Mouse (Mus musculus): ENCODE results near the gene Pde9a. TPM values are rescaled to one million over a fixed set of nuclear protein-coding genes. Genes with fewer than 3 reads are reported as not detected.
A peak's percentile ranks its signal among the peaks of the same experiment; 100 is the strongest.

Pde9a gene
- polyA plus RNA-seq, 1 experiment from 2014 or later: 23.5 TPM

GRCm38 (mm10) chr17:31433978-31434797, 48.2 kb downstream of the Pde9a start:
- Histone ChIP-seq H3K9ac (ENCODE audit: low read length) (no peak overlapping the region), H3K4me3 (ENCODE audit: low read depth, low read length) (no peak overlapping the region), H3K27ac (ENCODE audit: low read depth, low read length) (no peak overlapping the region), H3K27me3 (ENCODE audit: control insufficient read depth, insufficient read depth, low read length) (no peaks in the 10 kb centered on the region; the same call in 1 of the 2 replicates), H3K4me1 (ENCODE audit: control insufficient read depth, insufficient read depth, low read length) (peaks cover 24% of the 10 kb centered on the region), H3K36me3 (ENCODE audit: control insufficient read depth, insufficient read depth, low read length) (peaks cover 3% of the 10 kb centered on the region), H3K4me2 (0 out of 2 replicates have a peak overlapping the region, but pooled peaks have one; percentile 2), H3K9me3 (ENCODE audit: control insufficient read depth, low read length) (peaks cover 5% of the 10 kb centered on the region; the same call in 1 of the 2 replicates)
- 9% methylated on average over 16 of the region's 16 CpGs for WGBS
- no peak for ATAC-seq (ENCODE audit: low FRiP score)
- DNase-seq (ENCODE audit: low spot score, missing footprints): peak; percentile 91

- no peak overlapping the region for H3K4me2 ChIP-seq
- ATAC-seq (ENCODE audit: low FRiP score) (no peak), DNase-seq (ENCODE audit: low spot score, missing footprints) (peak; percentile 86)
- no peaks in the 10 kb centered on the region; the same call in 1 of the 2 replicates for H3K27me3 ChIP-seq (ENCODE audit: control insufficient read depth, insufficient read depth, low read length)
- WGBS: 3% methylated on average over 8 of the region's 8 CpGs
- H3K9ac ChIP-seq (ENCODE audit: low read length): no peak overlapping the region
- no peaks in the 10 kb centered on the region for H3K9me3 ChIP-seq (ENCODE audit: control insufficient read depth, low read length)
- H3K27ac ChIP-seq (ENCODE audit: low read depth, low read length): no peak overlapping the region
- no peaks in the 10 kb centered on the region; the same call in 1 of the 2 replicates for H3K36me3 ChIP-seq (ENCODE audit: control insufficient read depth, insufficient read depth, low read length)
- no peak overlapping the region for H3K4me3 ChIP-seq (ENCODE audit: low read depth, low read length)
- peaks cover 24% of the 10 kb centered on the region for H3K4me1 ChIP-seq (ENCODE audit: control insufficient read depth, insufficient read depth, low read length)
These were observed 48.9 kb downstream of the Pde9a start for GRCm38 (mm10) chr17:31434825-31435325.

GRCm38 (mm10) chr17:31435934-31436813, 50.2 kb downstream of the Pde9a start:
- no peaks in the 10 kb centered on the region; the same call in 1 of the 2 replicates for H3K27me3 ChIP-seq (ENCODE audit: control insufficient read depth, insufficient read depth, low read length)
- ATAC-seq (ENCODE audit: low FRiP score): peak; percentile 55; the same call in 1 of the 2 replicates
- no peaks in the 10 kb centered on the region for H3K9me3 ChIP-seq (ENCODE audit: control insufficient read depth, low read length)
- H3K9ac ChIP-seq (ENCODE audit: low read length): peak overlapping the region; percentile 7; the same call in 1 of the 2 replicates
- no peaks in the 10 kb centered on the region for H3K36me3 ChIP-seq (ENCODE audit: control insufficient read depth, insufficient read depth, low read length)
- peak overlapping the region; percentile 56 for H3K27ac ChIP-seq (ENCODE audit: low read depth, low read length)
- 26% methylated on average over 13 of the region's 13 CpGs for WGBS
- peaks cover 24% of the 10 kb centered on the region for H3K4me1 ChIP-seq (ENCODE audit: control insufficient read depth, insufficient read depth, low read length)
- no peak overlapping the region for H3K4me3 ChIP-seq (ENCODE audit: low read depth, low read length)
- H3K4me2 ChIP-seq: no peak overlapping the region
- DNase-seq (ENCODE audit: low spot score, missing footprints): peak; percentile 87

- H3K4me2 ChIP-seq: no peak overlapping the region
- H3K4me1 ChIP-seq (ENCODE audit: control insufficient read depth, insufficient read depth, low read length): peaks cover 24% of the 10 kb centered on the region
- no peaks in the 10 kb centered on the region for H3K9me3 ChIP-seq (ENCODE audit: control insufficient read depth, low read length)
- no peak overlapping the region for H3K4me3 ChIP-seq (ENCODE audit: low read depth, low read length)
- no peak for DNase-seq (ENCODE audit: low spot score, missing footprints)
- H3K9ac ChIP-seq (ENCODE audit: low read length): no peak overlapping the region
- no peak for ATAC-seq (ENCODE audit: low FRiP score)
- WGBS: 96% methylated on average over 4 of the region's 5 CpGs
- no peak overlapping the region for H3K27ac ChIP-seq (ENCODE audit: low read depth, low read length)
- H3K27me3 ChIP-seq (ENCODE audit: control insufficient read depth, insufficient read depth, low read length): no peaks in the 10 kb centered on the region; the same call in 1 of the 2 replicates
- H3K36me3 ChIP-seq (ENCODE audit: control insufficient read depth, insufficient read depth, low read length): no peaks in the 10 kb centered on the region
These were observed 50.9 kb downstream of the Pde9a start for GRCm38 (mm10) chr17:31436814-31437406.

- H3K36me3 ChIP-seq (ENCODE audit: control insufficient read depth, insufficient read depth, low read length): no peaks in the 10 kb centered on the region
- no peak overlapping the region for H3K27ac ChIP-seq (ENCODE audit: low read depth, low read length)
- DNase-seq (ENCODE audit: low spot score, missing footprints): no peak
- no peaks in the 10 kb centered on the region; the same call in 1 of the 2 replicates for H3K27me3 ChIP-seq (ENCODE audit: control insufficient read depth, insufficient read depth, low read length)
- no peak overlapping the region for H3K9ac ChIP-seq (ENCODE audit: low read length)
- H3K4me3 ChIP-seq (ENCODE audit: low read depth, low read length): no peak overlapping the region
- H3K4me2 ChIP-seq: no peak overlapping the region
- H3K9me3 ChIP-seq (ENCODE audit: control insufficient read depth, low read length): no peaks in the 10 kb centered on the region
- peaks cover 24% of the 10 kb centered on the region for H3K4me1 ChIP-seq (ENCODE audit: control insufficient read depth, insufficient read depth, low read length)
- WGBS: 96% methylated on average over 9 of the region's 9 CpGs
- no peak for ATAC-seq (ENCODE audit: low FRiP score)
These were observed 51.5 kb downstream of the Pde9a start for GRCm38 (mm10) chr17:31437482-31437881.

- Histone ChIP-seq H3K9ac (ENCODE audit: low read length) (no peak overlapping the region), H3K9me3 (ENCODE audit: control insufficient read depth, low read length) (no peaks in the 10 kb centered on the region), H3K27me3 (ENCODE audit: control insufficient read depth, insufficient read depth, low read length) (no peaks in the 10 kb centered on the region; the same call in 1 of the 2 replicates), H3K4me3 (ENCODE audit: low read depth, low read length) (no peak overlapping the region), H3K36me3 (ENCODE audit: control insufficient read depth, insufficient read depth, low read length) (no peaks in the 10 kb centered on the region), H3K4me1 (ENCODE audit: control insufficient read depth, insufficient read depth, low read length) (peaks cover 10% of the 10 kb centered on the region), H3K27ac (ENCODE audit: low read depth, low read length) (no peak overlapping the region), H3K4me2 (no peak overlapping the region)
- no peak for ATAC-seq (ENCODE audit: low FRiP score)
- WGBS: 89% methylated on average over 4 of the region's 4 CpGs
- DNase-seq (ENCODE audit: low spot score, missing footprints): no peak
These were observed 54.0 kb downstream of the Pde9a start for GRCm38 (mm10) chr17:31439978-31440377.

- Histone ChIP-seq H3K9ac (ENCODE audit: low read length) (no peak overlapping the region), H3K9me3 (ENCODE audit: control insufficient read depth, low read length) (no peaks in the 10 kb centered on the region), H3K4me2 (no peak overlapping the region), H3K27me3 (ENCODE audit: control insufficient read depth, insufficient read depth, low read length) (no peaks in the 10 kb centered on the region; the same call in 1 of the 2 replicates), H3K4me3 (ENCODE audit: low read depth, low read length) (no peak overlapping the region), H3K27ac (ENCODE audit: low read depth, low read length) (no peak overlapping the region), H3K36me3 (ENCODE audit: control insufficient read depth, insufficient read depth, low read length) (no peaks in the 10 kb centered on the region), H3K4me1 (ENCODE audit: control insufficient read depth, insufficient read depth, low read length) (no peaks in the 10 kb centered on the region; the same call in 1 of the 2 replicates)
- 91% methylated on average over 8 of the region's 8 CpGs for WGBS
- no peak for ATAC-seq (ENCODE audit: low FRiP score)
- no peak for DNase-seq (ENCODE audit: low spot score, missing footprints)
These were observed 56.5 kb downstream of the Pde9a start for GRCm38 (mm10) chr17:31442513-31442912.

GRCm38 (mm10) chr17:31444251-31444650, 58.2 kb downstream of the Pde9a start:
- Histone ChIP-seq H3K9me3 (ENCODE audit: control insufficient read depth, low read length) (no peaks in the 10 kb centered on the region), H3K36me3 (ENCODE audit: control insufficient read depth, insufficient read depth, low read length) (no peaks in the 10 kb centered on the region), H3K27me3 (ENCODE audit: control insufficient read depth, insufficient read depth, low read length) (no peaks in the 10 kb centered on the region), H3K9ac (ENCODE audit: low read length) (no peak overlapping the region), H3K4me3 (ENCODE audit: low read depth, low read length) (no peak overlapping the region), H3K4me2 (no peak overlapping the region), H3K4me1 (ENCODE audit: control insufficient read depth, insufficient read depth, low read length) (no peaks in the 10 kb centered on the region; the same call in 1 of the 2 replicates), H3K27ac (ENCODE audit: low read depth, low read length) (no peak overlapping the region)
- no peak for DNase-seq (ENCODE audit: low spot score, missing footprints)
- no peak for ATAC-seq (ENCODE audit: low FRiP score)
- 75% methylated on average over 7 of the region's 7 CpGs for WGBS

All from midbrain, embryonic 11.5 days (tissue).